Mouse (Mus musculus) liver, embryonic 13.5 days (tissue): ENCODE results near the gene Top2a. TPM values are rescaled to one million over a fixed set of nuclear protein-coding genes. Genes with fewer than 3 reads are reported as not detected.

ENCODE experiments used
- ATAC-seq: fragments of 200-750 bp; cut with Nextera tagmentation; 2 replicates; pipeline ENCODE4 v1.8.0; 2017; ENCODE audit warnings: low read depth, mild to moderate bottlenecking, moderate number of reproducible peaks, moderate library complexity
- DNase-seq: peaks from one replicate; pipeline ENCODE4 v3.0.0; 2022
- H3K27ac ChIP-seq: fragments of 300-500 bp; sonication (generic); 2 replicates; pipeline ENCODE4 v1.5.1; 2015; ENCODE audit warnings: moderate library complexity, mild to moderate bottlenecking, inconsistent platforms
- H3K27me3 ChIP-seq: fragments of 300-500 bp; sonication (generic); 2 replicates; pipeline ENCODE4 v1.6.1; 2015; ENCODE audit warnings: mild to moderate bottlenecking, inconsistent platforms
- H3K36me3 ChIP-seq: fragments of 300-500 bp; sonication (generic); 2 replicates; pipeline ENCODE4 v1.6.1; 2015; ENCODE audit warnings: mild to moderate bottlenecking, inconsistent platforms
- H3K4me1 ChIP-seq: fragments of 300-500 bp; sonication (generic); replicated peaks from 2 replicates; pipeline ENCODE4 v1.6.1; 2015; ENCODE audit warnings: inconsistent platforms
- H3K4me2 ChIP-seq: fragments of 300-500 bp; sonication (generic); 2 replicates; pipeline ENCODE4 v1.6.1; 2015; ENCODE audit warnings: inconsistent platforms, mild to moderate bottlenecking, moderate library complexity
- H3K4me3 ChIP-seq: fragments of 300-500 bp; sonication (generic); replicated peaks from 2 replicates; pipeline ENCODE4 v1.5.1; 2015; ENCODE audit warnings: mild to moderate bottlenecking, inconsistent platforms
- H3K9ac ChIP-seq: fragments of 300-500 bp; sonication (generic); 2 replicates; pipeline ENCODE4 v1.6.1; 2015; ENCODE audit warnings: mild to moderate bottlenecking, inconsistent platforms
- H3K9me3 ChIP-seq: fragments of 300-500 bp; sonication (generic); replicated peaks from 2 replicates; pipeline ENCODE4 v1.6.1; 2016; ENCODE audit warnings: inconsistent platforms
- WGBS: fragments of 180-500 bp; shearing (Covaris S2); methylation state at CpG from one replicate; pipeline ENCODE4 v1.1.7; 2015; ENCODE audit not compliant: insufficient replicate concordance; 5-methylcytosine and 5-hydroxymethylcytosine counted together
- polyA plus RNA-seq: library from polyadenylated mRNA; unstranded; fragments of >200 nt; fragmentation: Nextera tagmentation; extraction: Ambion mirVana; gene quantifications from 2 replicates; pipeline ENCODE4 v1.2.1, GENCODE M21; 2015

Top2a gene
- 208 and 245 TPM in 2 replicates for polyA plus RNA-seq

- WGBS, result under 1% methylated on average over 54 of the region's 54 CpGs
- H3K9me3 ChIP-seq, result no peaks in the 10 kb centered on the region
- peaks cover 43% of the 10 kb centered on the region for H3K36me3 ChIP-seq
Observed at GRCm38 (mm10) chr11:99023500-99024467, at the start of gene Top2a. Gene Top2a, minus strand, starts transcription at chr11:99024189.

DNA sequence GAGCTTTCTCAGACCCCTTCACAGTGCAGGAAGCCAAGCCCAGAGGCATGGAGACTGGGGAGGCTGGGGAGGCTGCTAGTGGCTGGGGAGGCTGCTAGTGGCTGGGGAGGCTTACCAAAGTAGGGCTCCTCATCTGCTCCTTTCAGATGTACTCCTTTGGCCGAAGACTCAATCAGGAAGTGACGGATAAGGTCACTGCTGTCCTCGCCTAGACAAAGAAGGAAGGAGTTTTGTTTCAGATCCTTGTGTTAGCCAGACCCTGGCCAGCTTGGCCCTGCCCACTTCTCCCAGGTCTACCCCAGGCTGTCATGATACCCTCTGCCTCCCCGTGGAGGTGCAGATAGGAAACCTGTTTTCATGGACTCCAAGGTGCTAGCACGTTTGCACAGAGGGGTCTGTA lies 49.8 kb upstream of the Top2a start:
- no peak overlapping the region for H3K27ac ChIP-seq
- H3K9me3 ChIP-seq, result no peaks in the 10 kb centered on the region
- no peak overlapping the region for H3K4me3 ChIP-seq
- H3K9ac ChIP-seq, result no peak overlapping the region
- no peaks in the 10 kb centered on the region for H3K27me3 ChIP-seq
- H3K36me3 ChIP-seq, result no peaks in the 10 kb centered on the region
- DNase-seq, result no peak
- no peak for ATAC-seq
- H3K4me2 ChIP-seq, result no peak overlapping the region
- H3K4me1 ChIP-seq, result peaks cover 4% of the 10 kb centered on the region; the same call in 1 of the 2 replicates
- 27% methylated on average over 5 of the region's 5 CpGs for WGBS

More at GRCm38 (mm10) chr11:99023500-99024467, at the start of gene Top2a:
- H3K4me3 ChIP-seq, result peak within 1 kb of the TSS; percentile 78
- H3K27ac ChIP-seq, result peak within 1 kb of the TSS; percentile 82
- DNase-seq (peak; percentile 80), ATAC-seq (peak; percentile 91)
- H3K9ac ChIP-seq, result peak within 1 kb of the TSS; percentile 92
- H3K4me2 ChIP-seq, result peak within 1 kb of the TSS; percentile 80
- peaks cover 47% of the 10 kb centered on the region for H3K4me1 ChIP-seq
- no peaks in the 10 kb centered on the region for H3K27me3 ChIP-seq

DNA sequence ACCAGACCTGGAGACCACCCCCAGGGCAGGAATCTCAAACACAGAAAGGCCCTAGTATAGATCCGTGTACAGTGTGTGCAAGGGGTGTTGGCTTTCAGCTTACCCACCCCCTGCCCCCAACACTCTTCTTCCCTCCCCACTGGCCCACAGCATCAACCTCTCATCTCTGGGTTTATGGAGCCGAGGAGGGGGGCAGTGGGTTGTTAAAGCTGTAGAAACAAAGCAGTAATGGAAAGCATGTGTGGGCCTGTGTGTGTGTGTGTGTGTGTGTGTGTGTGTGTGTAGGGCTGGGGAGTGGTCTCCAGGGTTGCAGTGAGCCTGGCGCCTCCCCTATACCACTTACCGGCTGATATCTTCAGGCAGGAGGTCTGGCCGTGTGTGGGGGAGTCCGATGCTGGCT lies 47.9 kb upstream of the Top2a start:
- H3K36me3 ChIP-seq, result no peaks in the 10 kb centered on the region
- no peak for ATAC-seq
- no peak overlapping the region for H3K4me2 ChIP-seq
- no peak for DNase-seq
- H3K4me1 ChIP-seq, result peaks cover 6% of the 10 kb centered on the region; the same call in 1 of the 2 replicates
- H3K9me3 ChIP-seq, result no peaks in the 10 kb centered on the region
- no peak overlapping the region for H3K27ac ChIP-seq
- H3K27me3 ChIP-seq, result no peaks in the 10 kb centered on the region
- no peak overlapping the region for H3K9ac ChIP-seq
- H3K4me3 ChIP-seq, result no peak overlapping the region
- 31% methylated on average over 6 of the region's 6 CpGs for WGBS

DNA sequence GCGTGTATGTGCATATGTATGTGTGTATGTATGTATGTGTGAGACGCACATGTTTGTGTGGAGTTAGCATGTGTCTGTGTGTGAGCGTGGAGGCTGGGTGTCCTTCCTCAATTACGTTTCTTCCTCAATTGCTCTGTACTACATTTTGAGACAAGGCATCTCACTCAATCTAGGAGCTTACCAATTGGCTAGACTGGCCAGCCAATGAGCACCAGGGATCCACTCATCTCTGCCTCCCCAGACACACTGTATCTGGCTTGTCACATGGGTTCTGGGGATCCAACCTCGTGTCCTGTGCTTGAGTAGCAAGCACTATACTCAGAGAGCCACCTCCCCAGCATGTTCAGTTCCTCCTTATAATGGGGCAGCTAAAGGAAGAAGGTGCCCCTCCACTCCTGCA lies 44.5 kb upstream of the Top2a start:
- H3K9ac ChIP-seq, result no peak overlapping the region
- H3K4me1 ChIP-seq, result peaks cover 12% of the 10 kb centered on the region
- H3K4me2 ChIP-seq, result no peak overlapping the region
- H3K27ac ChIP-seq, result no peak overlapping the region
- no peaks in the 10 kb centered on the region for H3K9me3 ChIP-seq
- no peak overlapping the region for H3K4me3 ChIP-seq
- H3K27me3 ChIP-seq, result no peaks in the 10 kb centered on the region
- no peaks in the 10 kb centered on the region for H3K36me3 ChIP-seq
- DNase-seq (no peak), ATAC-seq (no peak)
- 47% methylated on average over 5 of the region's 5 CpGs for WGBS

DNA sequence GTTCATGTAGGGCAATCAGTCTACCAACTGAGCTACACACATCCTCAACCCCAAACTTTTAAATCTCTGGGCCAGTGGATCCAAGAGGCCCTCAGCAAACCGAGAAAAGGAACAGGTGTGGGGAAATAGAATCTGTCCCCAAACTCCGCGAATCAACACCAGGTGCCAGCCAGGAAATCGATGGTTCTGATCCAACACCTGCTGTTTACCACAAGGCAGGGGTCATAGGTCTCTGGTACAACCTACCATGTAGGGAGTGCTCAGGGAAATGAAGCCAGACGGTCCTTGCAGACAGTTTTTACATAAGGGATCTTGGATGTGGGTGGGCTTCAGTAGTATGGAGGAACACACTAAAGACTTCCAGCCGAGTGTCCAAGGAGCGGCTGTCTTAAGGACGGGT lies 43.6 kb upstream of the Top2a start:
- Histone ChIP-seq H3K4me3 (no peak overlapping the region), H3K4me1 (peaks cover 18% of the 10 kb centered on the region), H3K4me2 (no peak overlapping the region), H3K27ac (no peak overlapping the region), H3K27me3 (no peaks in the 10 kb centered on the region), H3K9ac (no peak overlapping the region), H3K9me3 (no peaks in the 10 kb centered on the region), H3K36me3 (no peaks in the 10 kb centered on the region)
- 64% methylated on average over 8 of the region's 8 CpGs for WGBS
- DNase-seq, result no peak
- ATAC-seq, result no peak

- Histone ChIP-seq H3K9me3 (no peaks in the 10 kb centered on the region), H3K36me3 (no peaks in the 10 kb centered on the region), H3K27me3 (no peaks in the 10 kb centered on the region), H3K4me2 (no peak overlapping the region), H3K4me1 (peaks cover 18% of the 10 kb centered on the region), H3K9ac (no peak overlapping the region), H3K4me3 (no peak overlapping the region), H3K27ac (no peak overlapping the region)
- DNase-seq (peak; percentile 15), ATAC-seq (peak; percentile 22; the same call in 1 of the 2 replicates)
- WGBS, result 5% methylated on average over 2 of the region's 2 CpGs
Observed at GRCm38 (mm10) chr11:99065979-99066378, 42.0 kb upstream of the Top2a start.

- Histone ChIP-seq H3K36me3 (no peaks in the 10 kb centered on the region), H3K9ac (no peak overlapping the region), H3K4me2 (no peak overlapping the region), H3K4me3 (no peak overlapping the region), H3K9me3 (no peaks in the 10 kb centered on the region), H3K27me3 (no peaks in the 10 kb centered on the region), H3K27ac (no peak overlapping the region), H3K4me1 (peaks cover 18% of the 10 kb centered on the region)
- 53% methylated on average over 3 of the region's 3 CpGs for WGBS
- DNase-seq (no peak), ATAC-seq (no peak)
Observed at GRCm38 (mm10) chr11:99065353-99065752, 41.4 kb upstream of the Top2a start.

DNA sequence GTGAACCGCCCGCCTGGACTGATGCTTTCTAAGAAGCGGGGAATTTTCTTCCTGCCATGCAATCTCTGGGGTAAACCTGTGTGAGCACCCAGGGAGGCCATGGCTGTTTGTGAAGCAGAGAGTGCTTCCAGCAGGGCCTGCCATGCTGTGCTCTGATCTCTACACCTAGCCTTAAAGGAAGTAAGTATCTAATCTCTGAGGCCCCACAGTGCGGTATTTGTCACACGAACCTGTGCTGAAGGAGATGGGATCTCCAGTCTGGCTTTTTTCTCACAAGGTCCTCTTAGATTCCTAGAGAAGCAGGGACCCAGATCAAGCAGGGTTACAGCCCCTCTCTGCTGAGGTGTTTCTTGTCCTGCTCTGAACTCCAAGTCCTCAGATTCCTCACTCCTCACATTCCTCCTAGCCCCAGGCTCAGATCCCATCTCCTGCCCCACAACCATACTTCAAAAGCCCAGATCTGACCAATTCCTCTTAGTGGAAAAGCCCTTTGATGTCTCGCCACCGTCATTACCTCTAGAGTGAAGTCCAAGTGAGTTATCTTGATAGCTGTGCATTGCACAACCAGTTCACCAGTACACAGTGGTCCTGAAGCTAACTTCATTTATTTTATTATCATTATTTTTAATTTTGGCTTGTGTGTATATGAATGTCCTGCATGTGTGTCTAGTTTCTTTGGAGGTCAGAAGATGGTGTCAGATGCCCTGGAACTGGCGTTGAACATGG lies 39.6 kb upstream of the Top2a start:
- WGBS, result 38% methylated on average over 8 of the region's 8 CpGs
- no peak overlapping the region for H3K4me3 ChIP-seq
- H3K27ac ChIP-seq, result peak overlapping the region; percentile 44
- ATAC-seq (no peak), DNase-seq (no peak)
- no peak overlapping the region for H3K4me2 ChIP-seq
- no peaks in the 10 kb centered on the region for H3K36me3 ChIP-seq
- peaks cover 18% of the 10 kb centered on the region for H3K4me1 ChIP-seq
- H3K9me3 ChIP-seq, result no peaks in the 10 kb centered on the region
- no peaks in the 10 kb centered on the region for H3K27me3 ChIP-seq
- no peak overlapping the region for H3K9ac ChIP-seq

GRCm38 (mm10) chr11:99062661-99063060 lies 38.7 kb upstream of the Top2a start:
- no peak overlapping the region for H3K9ac ChIP-seq
- no peak overlapping the region for H3K27ac ChIP-seq
- DNase-seq (no peak), ATAC-seq (no peak)
- H3K27me3 ChIP-seq, result no peaks in the 10 kb centered on the region
- H3K4me1 ChIP-seq, result peaks cover 18% of the 10 kb centered on the region
- WGBS, result 67% methylated on average over 7 of the region's 7 CpGs
- no peak overlapping the region for H3K4me3 ChIP-seq
- H3K36me3 ChIP-seq, result no peaks in the 10 kb centered on the region
- H3K9me3 ChIP-seq, result no peaks in the 10 kb centered on the region
- H3K4me2 ChIP-seq, result no peak overlapping the region

- Histone ChIP-seq H3K4me3 (no peak overlapping the region), H3K27me3 (no peaks in the 10 kb centered on the region), H3K4me2 (no peak overlapping the region), H3K9me3 (no peaks in the 10 kb centered on the region), H3K4me1 (peaks cover 13% of the 10 kb centered on the region), H3K27ac (no peak overlapping the region), H3K9ac (no peak overlapping the region), H3K36me3 (no peaks in the 10 kb centered on the region)
- WGBS, result 67% methylated on average over 3 of the region's 3 CpGs
- ATAC-seq (no peak), DNase-seq (no peak)
Observed at GRCm38 (mm10) chr11:99060435-99060834, 36.4 kb upstream of the Top2a start.
